Mouse (Mus musculus): ENCODE data around the gene Prpf19. TPM values are rescaled to one million over a fixed set of nuclear protein-coding genes. Genes with fewer than 3 reads are reported as not detected.

The Prpf19 gene
- total and polyA plus RNA-seq, 2 experiments from 2014 or later = 36.8 to 362 TPM

DNA sequence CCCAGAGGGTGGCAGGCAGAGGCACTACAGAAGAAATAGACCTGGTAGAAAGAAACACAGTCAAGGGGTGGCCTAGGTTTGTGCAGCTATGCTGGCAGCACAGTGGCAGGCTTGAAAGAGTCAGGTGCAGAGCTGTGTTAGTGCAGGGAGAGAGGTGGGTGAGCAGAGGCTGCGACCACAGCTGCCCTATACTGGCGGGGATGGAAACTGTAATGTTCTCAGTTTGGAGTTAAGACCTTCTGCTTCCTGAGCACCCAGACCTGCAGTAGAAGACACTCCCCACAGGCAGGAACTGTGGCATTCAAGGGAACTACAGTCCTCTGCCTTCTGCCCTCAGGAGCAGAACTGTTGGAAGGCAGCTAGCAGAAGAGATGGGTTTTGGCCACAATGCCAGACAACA is 19.8 kb downstream of the Prpf19 start:
- Histone ChIP-seq H3K36me3 (replicated peaks; ENCODE audit: control insufficient read depth, insufficient read depth, low read length) (no peaks in the 10 kb centered on the region), H3K9ac (replicated peaks; ENCODE audit: low read depth, low read length) (no peak overlapping the region), H3K4me1 (ENCODE audit: control insufficient read depth, insufficient read depth) (peaks cover 28% of the 10 kb centered on the region), H3K27me3 (ENCODE audit: control insufficient read depth, insufficient read depth, low read length) (no peaks in the 10 kb centered on the region), H3K9me3 (replicated peaks; ENCODE audit: control insufficient read depth, low read length) (no peaks in the 10 kb centered on the region), H3K4me2 (ENCODE audit: low read depth, low read length) (no peak overlapping the region), H3K27ac (ENCODE audit: low read depth) (peak overlapping the region; percentile 68), H3K4me3 (ENCODE audit: low read depth, low read length) (no peak overlapping the region)
- DNase-seq (ENCODE audit: low spot score) (no peak), ATAC-seq (ENCODE audit: insufficient read depth, low read depth) (no peak; the same call in none of the 2 replicates)
- 63% methylated on average over 2 of the region's 2 CpGs for WGBS
- no peak for TF ChIP-seq CTCF (IDR thresholded peaks at IDR 0.05; ENCODE audit: low read depth)
- TF ChIP-seq EP300 (IDR thresholded peaks at IDR 0.05; ENCODE audit: low read depth) = no peak

DNA sequence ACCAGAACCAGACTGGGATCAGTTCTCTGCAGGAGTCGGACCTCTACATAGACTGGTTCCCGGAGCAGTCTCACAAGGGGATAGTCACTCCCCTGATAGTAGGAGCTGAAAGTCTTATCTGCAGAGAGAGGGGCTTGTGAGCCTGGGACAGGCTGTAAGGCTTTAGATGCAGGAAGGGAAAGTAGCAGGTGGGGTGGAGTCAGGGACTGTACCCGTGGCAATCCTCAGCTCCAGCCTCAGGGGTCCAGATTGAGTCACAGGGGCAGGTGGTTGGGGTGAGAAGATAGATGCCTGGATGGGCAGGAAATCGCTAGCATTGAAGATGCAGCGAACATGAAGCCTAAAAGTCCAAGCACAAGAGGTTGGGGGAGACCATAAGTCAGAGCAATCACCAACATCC is 21.5 kb downstream of the Prpf19 start:
- Histone ChIP-seq H3K4me2 (ENCODE audit: low read depth, low read length) (no peak overlapping the region), H3K27me3 (ENCODE audit: control insufficient read depth, insufficient read depth, low read length) (no peaks in the 10 kb centered on the region), H3K9me3 (replicated peaks; ENCODE audit: control insufficient read depth, low read length) (no peaks in the 10 kb centered on the region), H3K4me1 (ENCODE audit: control insufficient read depth, insufficient read depth) (peaks cover 18% of the 10 kb centered on the region; the same call in 1 of the 2 replicates), H3K36me3 (replicated peaks; ENCODE audit: control insufficient read depth, insufficient read depth, low read length) (no peaks in the 10 kb centered on the region), H3K27ac (ENCODE audit: low read depth) (no peak overlapping the region), H3K9ac (replicated peaks; ENCODE audit: low read depth, low read length) (no peak overlapping the region), H3K4me3 (ENCODE audit: low read depth, low read length) (no peak overlapping the region)
- DNase-seq (ENCODE audit: low spot score) = no peak
- ATAC-seq (ENCODE audit: insufficient read depth, low read depth) = no peak
- WGBS = 47% methylated on average over 5 of the region's 5 CpGs
- TF ChIP-seq EP300 (IDR thresholded peaks at IDR 0.05; ENCODE audit: low read depth) (no peak), CTCF (IDR thresholded peaks at IDR 0.05; ENCODE audit: low read depth) (no peak)

DNA sequence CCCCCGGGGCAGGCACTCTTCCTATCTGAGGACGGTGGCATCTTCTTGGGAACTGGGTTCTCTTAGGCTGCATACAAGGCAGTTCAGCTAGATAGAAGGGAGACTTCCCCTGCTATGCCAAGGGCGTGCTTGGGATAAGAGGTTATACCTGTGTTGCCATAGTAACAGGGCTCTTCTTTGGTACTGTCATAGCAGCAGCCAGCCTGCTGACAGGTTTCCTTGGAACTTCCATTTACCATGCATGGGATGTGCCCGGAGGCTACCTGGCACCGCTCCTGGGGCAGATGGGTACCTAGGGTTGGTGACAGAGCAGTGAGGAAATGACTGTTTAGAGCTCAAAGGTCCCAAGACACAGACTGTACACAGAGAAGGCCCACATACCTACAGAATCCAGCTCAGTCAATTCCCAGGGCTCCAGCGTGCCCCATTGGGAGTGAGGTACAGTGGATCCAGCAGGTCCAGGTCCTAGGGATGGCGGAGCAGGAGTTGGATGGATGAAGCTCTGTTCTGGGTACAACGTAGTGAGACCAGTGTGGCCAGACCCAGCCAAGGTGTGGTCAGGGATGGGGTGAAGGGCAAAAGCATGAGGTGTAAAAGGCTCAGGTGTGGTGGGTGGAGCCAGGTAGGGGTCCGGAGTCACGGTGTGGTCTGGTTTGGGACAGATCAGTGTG is 23.4 kb downstream of the Prpf19 start:
- no peak overlapping the region for H3K9ac ChIP-seq (replicated peaks; ENCODE audit: low read depth, low read length)
- no peak for DNase-seq (ENCODE audit: low spot score)
- 85% methylated on average over 10 of the region's 10 CpGs for whole genome bisulfite sequencing

GRCm38 (mm10) chr19:10920532-10920931 is 25.5 kb downstream of the Prpf19 start, which contains the start of gene Zp1:
TSS of gene Zp1 (minus strand) at chr19:10920632.
- Histone ChIP-seq H3K27me3 (ENCODE audit: control insufficient read depth, insufficient read depth, low read length) (no peaks in the 10 kb centered on the region), H3K4me3 (ENCODE audit: low read depth, low read length) (no peak within 1 kb of the TSS), H3K9ac (replicated peaks; ENCODE audit: low read depth, low read length) (no peak within 1 kb of the TSS), H3K36me3 (replicated peaks; ENCODE audit: control insufficient read depth, insufficient read depth, low read length) (no peaks in the 10 kb centered on the region), H3K4me1 (ENCODE audit: control insufficient read depth, insufficient read depth) (no peaks in the 10 kb centered on the region), H3K4me2 (ENCODE audit: low read depth, low read length) (no peak within 1 kb of the TSS), H3K27ac (ENCODE audit: low read depth) (no peak within 1 kb of the TSS), H3K9me3 (replicated peaks; ENCODE audit: control insufficient read depth, low read length) (no peaks in the 10 kb centered on the region)
- TF ChIP-seq EP300 (IDR thresholded peaks at IDR 0.05; ENCODE audit: low read depth) (no peak), CTCF (IDR thresholded peaks at IDR 0.05; ENCODE audit: low read depth) (no peak)
- ATAC-seq (ENCODE audit: insufficient read depth, low read depth) (no peak), DNase-seq (ENCODE audit: low spot score) (no peak)
- WGBS = 62% methylated on average over 2 of the region's 2 CpGs

More for the DNA sequence above, 23.4 kb downstream of the Prpf19 start:
- Histone ChIP-seq H3K9me3 (replicated peaks; ENCODE audit: control insufficient read depth, low read length) (no peaks in the 10 kb centered on the region), H3K4me3 (ENCODE audit: low read depth, low read length) (no peak overlapping the region), H3K4me2 (ENCODE audit: low read depth, low read length) (no peak overlapping the region), H3K36me3 (replicated peaks; ENCODE audit: control insufficient read depth, insufficient read depth, low read length) (no peaks in the 10 kb centered on the region), H3K27ac (ENCODE audit: low read depth) (no peak overlapping the region), H3K4me1 (ENCODE audit: control insufficient read depth, insufficient read depth) (peaks cover 12% of the 10 kb centered on the region; the same call in 1 of the 2 replicates), H3K27me3 (ENCODE audit: control insufficient read depth, insufficient read depth, low read length) (no peaks in the 10 kb centered on the region)
- no peak for TF ChIP-seq CTCF (IDR thresholded peaks at IDR 0.05; ENCODE audit: low read depth)
- no peak for TF ChIP-seq EP300 (IDR thresholded peaks at IDR 0.05; ENCODE audit: low read depth)
- no peak for ATAC-seq (ENCODE audit: insufficient read depth, low read depth)

- no peak for ATAC-seq (ENCODE audit: insufficient read depth, low read depth)
- H3K9ac ChIP-seq (replicated peaks; ENCODE audit: low read depth, low read length) = no peak overlapping the region
- no peak overlapping the region for H3K4me2 ChIP-seq (ENCODE audit: low read depth, low read length)
- no peak for TF ChIP-seq CTCF (IDR thresholded peaks at IDR 0.05; ENCODE audit: low read depth)
- TF ChIP-seq EP300 (IDR thresholded peaks at IDR 0.05; ENCODE audit: low read depth) = no peak
- H3K36me3 ChIP-seq (replicated peaks; ENCODE audit: control insufficient read depth, insufficient read depth, low read length) = no peaks in the 10 kb centered on the region
- H3K9me3 ChIP-seq (replicated peaks; ENCODE audit: control insufficient read depth, low read length) = no peaks in the 10 kb centered on the region
- no peaks in the 10 kb centered on the region for H3K27me3 ChIP-seq (ENCODE audit: control insufficient read depth, insufficient read depth, low read length)
- DNase-seq (ENCODE audit: low spot score) = no peak
- no peaks in the 10 kb centered on the region for H3K4me1 ChIP-seq (ENCODE audit: control insufficient read depth, insufficient read depth)
- WGBS = 69% methylated on average over 3 of the region's 3 CpGs
- no peak overlapping the region for H3K27ac ChIP-seq (ENCODE audit: low read depth)
- no peak overlapping the region for H3K4me3 ChIP-seq (ENCODE audit: low read depth, low read length)
Measured at GRCm38 (mm10) chr19:10921058-10921457, 26.0 kb downstream of the Prpf19 start.

GRCm38 (mm10) chr19:10924220-10924619 is 29.2 kb downstream of the Prpf19 start:
- H3K36me3 ChIP-seq (replicated peaks; ENCODE audit: control insufficient read depth, insufficient read depth, low read length) = no peaks in the 10 kb centered on the region
- H3K4me1 ChIP-seq (ENCODE audit: control insufficient read depth, insufficient read depth) = no peaks in the 10 kb centered on the region
- DNase-seq (ENCODE audit: low spot score) (no peak), ATAC-seq (ENCODE audit: insufficient read depth, low read depth) (no peak)
- no peaks in the 10 kb centered on the region for H3K27me3 ChIP-seq (ENCODE audit: control insufficient read depth, insufficient read depth, low read length)
- TF ChIP-seq EP300 (IDR thresholded peaks at IDR 0.05; ENCODE audit: low read depth) = no peak
- no peak for TF ChIP-seq CTCF (IDR thresholded peaks at IDR 0.05; ENCODE audit: low read depth)
- H3K4me2 ChIP-seq (ENCODE audit: low read depth, low read length) = no peak overlapping the region
- H3K9ac ChIP-seq (replicated peaks; ENCODE audit: low read depth, low read length) = no peak overlapping the region
- H3K9me3 ChIP-seq (replicated peaks; ENCODE audit: control insufficient read depth, low read length) = no peaks in the 10 kb centered on the region
- WGBS = 50% methylated on average over 4 of the region's 4 CpGs
- H3K4me3 ChIP-seq (ENCODE audit: low read depth, low read length) = no peak overlapping the region
- no peak overlapping the region for H3K27ac ChIP-seq (ENCODE audit: low read depth)
